ENCODE assay signal across 9 mouse cellular contexts in genomic region chr7:128236426-128236825, GRCm38 (mm10). TPM values are rescaled to one million over a fixed set of nuclear protein-coding genes. Genes with fewer than 3 reads are reported as not detected.
DNase-seq lines count a peak whose midpoint lies in the region; ATAC-seq and TF ChIP-seq lines count a peak whose summit lies in the region.
"Had no signal": no experiment of that assay in that cellular context is flagged by ENCODE, and none has a peak within 500 bp of the region (broad histone marks: within the 10 kb centered on the region; RNA-seq: fewer than 3 reads in every experiment).

No protein-coding gene starts in this region.

- TF ChIP-seq CTCF in liver, embryonic 14.5 days (IDR thresholded peaks at IDR 0.05; ENCODE audit: low read depth) = no peak

- no peaks in the 10 kb centered on the region for H3K9me3 ChIP-seq in forebrain, embryonic 12.5 days
- no peaks in the 10 kb centered on the region for H3K9me3 ChIP-seq in forebrain, embryonic 11.5 days (ENCODE audit: control insufficient read depth, low read length)
- no peaks in the 10 kb centered on the region for H3K9me3 ChIP-seq in lung, embryonic 15.5 days
- no peaks in the 10 kb centered on the region for H3K9me3 ChIP-seq in liver, embryonic 14.5 days (ENCODE audit: control insufficient read depth, low read length)

- H3K4me2 ChIP-seq in forebrain, embryonic 12.5 days = peak overlapping the region; percentile 80; the same call in 1 of the 2 replicates
- no peak overlapping the region for H3K4me2 ChIP-seq in forebrain, embryonic 11.5 days (ENCODE audit: low read depth, low read length, severe bottlenecking)
- peak overlapping the region; percentile 74 for H3K4me2 ChIP-seq in lung, embryonic 15.5 days
- peak overlapping the region; percentile 74 for H3K4me2 ChIP-seq in liver, embryonic 14.5 days (ENCODE audit: low read depth)

- DNase-seq in forebrain, embryonic 11.5 days (ENCODE audit: low spot score) = no peak
- DNase-seq in lung, postnatal 4 days = no peak
- no peak for DNase-seq in liver, embryonic 14.5 days (ENCODE audit: low read depth in 3 of 3, low spot score in 3 of 3)
- peak; percentile 45 for DNase-seq in testis, postnatal 10 days (ENCODE audit: low spot score)
- DNase-seq in layer of hippocampus, postnatal 10 days (ENCODE audit: low spot score in 2 of 2) = no peak
- no peak for DNase-seq in right cerebral cortex, postnatal 10 days (ENCODE audit: low spot score in 2 of 2)

- peaks cover 18% of the 10 kb centered on the region for H3K4me1 ChIP-seq in forebrain, embryonic 12.5 days
- H3K4me1 ChIP-seq in forebrain, embryonic 11.5 days (replicated peaks; ENCODE audit: control insufficient read depth, insufficient read depth, low read length) = no peaks in the 10 kb centered on the region; the same call in 1 of the 2 replicates
- H3K4me1 ChIP-seq in lung, embryonic 15.5 days = peaks cover 21% of the 10 kb centered on the region
- peaks cover 9 to 10% of the 10 kb centered on the region in 2 experiments for H3K4me1 ChIP-seq in liver, embryonic 14.5 days (replicated peaks; ENCODE audit: control insufficient read depth in 2 of 2, insufficient read depth in 2 of 2, low read length in 1 of 2)

- no peak overlapping the region for H3K27ac ChIP-seq in forebrain, embryonic 12.5 days
- H3K27ac ChIP-seq in forebrain, embryonic 11.5 days (ENCODE audit: low read depth, low read length) = no peak overlapping the region
- H3K27ac ChIP-seq in lung, embryonic 15.5 days = peak overlapping the region; percentile 98; the same call in 1 of the 2 replicates
- no peak overlapping the region for H3K27ac ChIP-seq in liver, embryonic 14.5 days

- no peaks in the 10 kb centered on the region for H3K27me3 ChIP-seq in forebrain, embryonic 12.5 days
- no peaks in the 10 kb centered on the region for H3K27me3 ChIP-seq in forebrain, embryonic 11.5 days (ENCODE audit: control insufficient read depth, insufficient read depth, low read length)
- H3K27me3 ChIP-seq in lung, embryonic 15.5 days = no peaks in the 10 kb centered on the region
- no peaks in the 10 kb centered on the region for H3K27me3 ChIP-seq in liver, embryonic 14.5 days (ENCODE audit: control insufficient read depth, insufficient read depth, low read length)

- peak overlapping the region; percentile 60 for H3K4me3 ChIP-seq in forebrain, embryonic 12.5 days (replicated peaks)
- no peak overlapping the region for H3K4me3 ChIP-seq in forebrain, embryonic 11.5 days (ENCODE audit: low read depth, low read length)
- H3K4me3 ChIP-seq in lung, embryonic 15.5 days = peak overlapping the region; percentile 67; the same call in 1 of the 2 replicates
- peak overlapping the region; percentile 71 to 97; a peak in 3 of 4 replicates for H3K4me3 ChIP-seq in liver, embryonic 14.5 days (ENCODE audit: insufficient read depth in 1 of 2, low read depth in 2 of 2, low read length in 2 of 2)

- peaks cover 22% of the 10 kb centered on the region for H3K36me3 ChIP-seq in forebrain, embryonic 12.5 days (replicated peaks)
- no peaks in the 10 kb centered on the region; the same call in 1 of the 2 replicates for H3K36me3 ChIP-seq in forebrain, embryonic 11.5 days (ENCODE audit: control insufficient read depth, insufficient read depth, low read length)
- H3K36me3 ChIP-seq in lung, embryonic 15.5 days = peaks cover 19% of the 10 kb centered on the region
- H3K36me3 ChIP-seq in liver, embryonic 14.5 days (replicated peaks; ENCODE audit: control insufficient read depth, insufficient read depth, low read depth) = peaks cover 5% of the 10 kb centered on the region

- ATAC-seq in forebrain, embryonic 12.5 days (ENCODE audit: low FRiP score) = no peak
- ATAC-seq in forebrain, embryonic 11.5 days (replicated peaks; ENCODE audit: low FRiP score) = no peak
- no peak for ATAC-seq in lung, embryonic 15.5 days (ENCODE audit: borderline replicate concordance, extremely low read depth, low FRiP score, low TSS enrichment)
- no peak for ATAC-seq in liver, embryonic 14.5 days (ENCODE audit: insufficient read depth)

- TF ChIP-seq EP300 in liver, embryonic 14.5 days (IDR thresholded peaks at IDR 0.05; ENCODE audit: low read depth) = no peak

- H3K9ac ChIP-seq in forebrain, embryonic 12.5 days = no peak overlapping the region
- H3K9ac ChIP-seq in forebrain, embryonic 11.5 days (ENCODE audit: low read length) = no peak overlapping the region; the same call in 1 of the 2 replicates
- no peak overlapping the region for H3K9ac ChIP-seq in lung, embryonic 15.5 days
- no peak overlapping the region for H3K9ac ChIP-seq in liver, embryonic 14.5 days (replicated peaks)

- 94% methylated on average over 13 of the region's 13 CpGs for WGBS in forebrain, embryonic 12.5 days
- 93% methylated on average over 13 of the region's 13 CpGs for WGBS in forebrain, embryonic 11.5 days
- 93% methylated on average over 13 of the region's 13 CpGs for WGBS in lung, embryonic 15.5 days
- 86% methylated on average over 13 of the region's 13 CpGs for WGBS in liver, embryonic 14.5 days (ENCODE audit: insufficient replicate concordance)

RNA-seq across cellular contexts. Expression of gene Armc5, which starts 0.7 kb away (rescaled TPM):
- polyA plus RNA-seq in forebrain, embryonic 12.5 days (2016; fragmentation: Nextera tagmentation; extraction: Ambion mirVana) = 14.0 and 15.4 TPM in 2 replicates
- polyA plus RNA-seq in forebrain, embryonic 11.5 days (2014; fragmentation: Nextera tagmentation; extraction: Ambion mirVana) = 11.8 and 13.3 TPM in 2 replicates
- polyA plus RNA-seq in lung, embryonic 15.5 days (2015; fragmentation: Nextera tagmentation; extraction: Ambion mirVana) = 22.4 and 24.5 TPM in 2 replicates
- 5.2 and 6.1 TPM in 2 replicates for polyA plus RNA-seq in liver, embryonic 14.5 days (2012; rRNA removed)
- 4.6 and 4.9 TPM in 2 replicates for polyA plus RNA-seq in liver, embryonic 14.5 days (2014; fragmentation: Nextera tagmentation; extraction: Ambion mirVana)
- total RNA-seq in layer of hippocampus, postnatal 10 days (2021) = 10 to 100 TPM; 11.4 to 11.8 TPM

RNA-seq across cellular contexts. Expression of gene 9130023H24Rik, which starts 1.4 kb away (rescaled TPM):
- polyA plus RNA-seq in forebrain, embryonic 12.5 days (2016; fragmentation: Nextera tagmentation; extraction: Ambion mirVana) = 11.7 and 12.0 TPM in 2 replicates
- 13.2 and 13.3 TPM in 2 replicates for polyA plus RNA-seq in forebrain, embryonic 11.5 days (2014; fragmentation: Nextera tagmentation; extraction: Ambion mirVana)
- 8.2 and 9.1 TPM in 2 replicates for polyA plus RNA-seq in lung, embryonic 15.5 days (2015; fragmentation: Nextera tagmentation; extraction: Ambion mirVana)
- polyA plus RNA-seq in liver, embryonic 14.5 days (2012; rRNA removed) = 0.92 and 1.1 TPM in 2 replicates
- polyA plus RNA-seq in liver, embryonic 14.5 days (2014; fragmentation: Nextera tagmentation; extraction: Ambion mirVana) = 1.6 and 2.1 TPM in 2 replicates
- total RNA-seq in layer of hippocampus, postnatal 10 days (2021) = 1 to 10 TPM; 3.7 to 4.3 TPM

RNA-seq across cellular contexts. Expression of gene Tgfb1i1, which starts 10.2 kb away (rescaled TPM):
- polyA plus RNA-seq in forebrain, embryonic 12.5 days (2016; fragmentation: Nextera tagmentation; extraction: Ambion mirVana) = 24.0 and 27.7 TPM in 2 replicates
- 34.1 and 35.5 TPM in 2 replicates for polyA plus RNA-seq in forebrain, embryonic 11.5 days (2014; fragmentation: Nextera tagmentation; extraction: Ambion mirVana)
- polyA plus RNA-seq in lung, embryonic 15.5 days (2015; fragmentation: Nextera tagmentation; extraction: Ambion mirVana) = 173 and 178 TPM in 2 replicates
- 5.0 and 6.0 TPM in 2 replicates for polyA plus RNA-seq in liver, embryonic 14.5 days (2012; rRNA removed)
- polyA plus RNA-seq in liver, embryonic 14.5 days (2014; fragmentation: Nextera tagmentation; extraction: Ambion mirVana) = 7.8 and 8.5 TPM in 2 replicates
- 10 to 100 TPM; 27.2 to 28.1 TPM for total RNA-seq in layer of hippocampus, postnatal 10 days (2021)

RNA-seq across cellular contexts. Expression of gene Slc5a2, which starts 29.0 kb away (rescaled TPM):
- polyA plus RNA-seq in forebrain, embryonic 12.5 days (2016; fragmentation: Nextera tagmentation; extraction: Ambion mirVana) = not detected in 2 replicates
- 0.35 TPM in 1 of 2 replicates, not detected in the other for polyA plus RNA-seq in forebrain, embryonic 11.5 days (2014; fragmentation: Nextera tagmentation; extraction: Ambion mirVana)
- 0.15 and 0.19 TPM in 2 replicates for polyA plus RNA-seq in lung, embryonic 15.5 days (2015; fragmentation: Nextera tagmentation; extraction: Ambion mirVana)
- polyA plus RNA-seq in liver, embryonic 14.5 days (2012; rRNA removed) = 1.6 and 1.8 TPM in 2 replicates
- polyA plus RNA-seq in liver, embryonic 14.5 days (2014; fragmentation: Nextera tagmentation; extraction: Ambion mirVana) = 2.9 and 3.1 TPM in 2 replicates
- not detected for total RNA-seq in layer of hippocampus, postnatal 10 days (2021)
- polyA plus RNA-seq: large intestine, adult 2 months had no signal

RNA-seq across cellular contexts. Expression of gene Cox6a2, which starts 30.2 kb away (rescaled TPM):
- 0.29 TPM in 1 of 2 replicates, not detected in the other for polyA plus RNA-seq in forebrain, embryonic 12.5 days (2016; fragmentation: Nextera tagmentation; extraction: Ambion mirVana)
- polyA plus RNA-seq in forebrain, embryonic 11.5 days (2014; fragmentation: Nextera tagmentation; extraction: Ambion mirVana) = not detected in 2 replicates
- polyA plus RNA-seq in lung, embryonic 15.5 days (2015; fragmentation: Nextera tagmentation; extraction: Ambion mirVana) = 19.0 and 23.9 TPM in 2 replicates
- polyA plus RNA-seq in liver, embryonic 14.5 days (2012; rRNA removed) = 0.37 and 0.54 TPM in 2 replicates
- 0.76 and 1.0 TPM in 2 replicates for polyA plus RNA-seq in liver, embryonic 14.5 days (2014; fragmentation: Nextera tagmentation; extraction: Ambion mirVana)
- total RNA-seq in layer of hippocampus, postnatal 10 days (2021) = 1 to 10 TPM; 4.3 to 4.8 TPM
